Mouse (Mus musculus) gastrocnemius, postnatal 10 days (tissue): ENCODE measurements around the gene Zbtb46. TPM values are rescaled to one million over a fixed set of nuclear protein-coding genes. Genes with fewer than 3 reads are reported as not detected.
"Not testable (repeated sequence)": the region's sequence is repeated elsewhere in the genome, so short reads cannot be mapped to it uniquely, and the experiment has no call there.

ENCODE experiments used
- DNase-seq: peaks from one replicate; pipeline ENCODE4 v3.0.0; 2021; ENCODE audit warnings: mixed read lengths
- long read RNA-seq, 2 experiments: library from polyadenylated mRNA; stranded (forward); transcript quantifications; one replicate each; pipeline ENCODE4 v2.0.0; 2021
- total RNA-seq, 2 experiments: library from RNA; stranded (reverse); gene quantifications; 2 replicates each; pipeline ENCODE4 v1.2.3; 2021

The Zbtb46 gene
- 1 to 10 TPM; 5.8 to 8.4 TPM for total RNA-seq
- long read RNA-seq, experiment 1, full-length matches to known transcripts, result 15 of 21 reads
- long read RNA-seq, experiment 1, partial matches to known transcripts, result 0 of 21 reads
- long read RNA-seq, experiment 1, other reads (novel, unspliced or antisense), result 6 of 21 reads
- long read RNA-seq, experiment 2, full-length matches to known transcripts, result 14 of 20 reads
- long read RNA-seq, experiment 2, partial matches to known transcripts, result 0 of 20 reads
- long read RNA-seq, experiment 2, other reads (novel, unspliced or antisense), result 6 of 20 reads

GRCm38 (mm10) chr2:181459153-181459672, at the start of gene Zbtb46:
Zbtb46 (minus strand) TSS chr2:181459426.
- peak; percentile 94 for DNase-seq

DNA sequence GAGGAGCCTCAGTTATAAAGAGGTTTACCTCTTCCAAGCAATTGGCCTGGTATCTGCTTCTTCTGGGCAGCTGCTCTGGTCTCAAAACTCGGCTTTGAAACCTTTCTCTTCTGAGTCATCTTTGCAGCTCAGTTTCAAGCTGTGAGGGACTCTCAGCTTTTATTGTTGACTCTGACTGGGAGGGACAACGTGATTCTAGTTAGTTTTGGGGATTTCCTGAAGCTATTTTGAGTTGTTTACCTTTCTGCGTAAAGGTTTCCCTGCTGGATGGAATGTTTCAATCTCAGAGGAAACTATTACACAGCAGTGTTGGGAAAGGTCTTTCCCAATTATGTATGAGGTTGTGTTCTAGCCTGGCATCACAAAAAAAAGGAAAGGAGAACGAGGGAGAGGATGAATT, 39.4 kb upstream of the Zbtb46 start:
- no peak for DNase-seq

GRCm38 (mm10) chr2:181497548-181497875, 38.3 kb upstream of the Zbtb46 start:
- peak; percentile 52 for DNase-seq

- DNase-seq, result peak; percentile 88
Measured at GRCm38 (mm10) chr2:181496831-181497547, 37.8 kb upstream of the Zbtb46 start, which contains the start of gene Tpd52l2. Tpd52l2 (plus strand) TSS chr2:181497142.

DNA sequence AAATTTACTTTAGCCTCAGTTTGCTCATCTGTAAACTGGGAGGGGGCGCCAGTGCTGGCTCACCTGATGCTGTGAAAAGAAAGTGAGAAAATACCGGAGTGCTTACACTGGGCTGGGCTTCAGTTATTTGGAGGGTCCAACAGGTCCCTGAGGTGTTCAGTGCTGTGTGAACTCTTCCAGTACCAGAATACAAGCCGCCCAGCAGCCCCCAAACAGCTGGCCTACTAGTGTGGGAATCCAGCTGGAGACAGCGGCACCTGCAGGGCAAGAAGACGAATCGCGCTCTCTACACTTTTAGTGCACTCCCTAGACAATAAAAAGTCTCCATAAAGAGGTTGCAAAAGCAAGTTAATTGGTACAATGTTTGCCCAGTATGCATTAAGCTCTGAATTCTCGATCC, 37.1 kb upstream of the Zbtb46 start:
- DNase-seq, result peak; percentile 69

- not testable (repeated sequence) for DNase-seq
Measured at GRCm38 (mm10) chr2:181495845-181496244, 36.6 kb upstream of the Zbtb46 start.

- no peak for DNase-seq
Measured at GRCm38 (mm10) chr2:181494266-181494945, 35.2 kb upstream of the Zbtb46 start.

DNA sequence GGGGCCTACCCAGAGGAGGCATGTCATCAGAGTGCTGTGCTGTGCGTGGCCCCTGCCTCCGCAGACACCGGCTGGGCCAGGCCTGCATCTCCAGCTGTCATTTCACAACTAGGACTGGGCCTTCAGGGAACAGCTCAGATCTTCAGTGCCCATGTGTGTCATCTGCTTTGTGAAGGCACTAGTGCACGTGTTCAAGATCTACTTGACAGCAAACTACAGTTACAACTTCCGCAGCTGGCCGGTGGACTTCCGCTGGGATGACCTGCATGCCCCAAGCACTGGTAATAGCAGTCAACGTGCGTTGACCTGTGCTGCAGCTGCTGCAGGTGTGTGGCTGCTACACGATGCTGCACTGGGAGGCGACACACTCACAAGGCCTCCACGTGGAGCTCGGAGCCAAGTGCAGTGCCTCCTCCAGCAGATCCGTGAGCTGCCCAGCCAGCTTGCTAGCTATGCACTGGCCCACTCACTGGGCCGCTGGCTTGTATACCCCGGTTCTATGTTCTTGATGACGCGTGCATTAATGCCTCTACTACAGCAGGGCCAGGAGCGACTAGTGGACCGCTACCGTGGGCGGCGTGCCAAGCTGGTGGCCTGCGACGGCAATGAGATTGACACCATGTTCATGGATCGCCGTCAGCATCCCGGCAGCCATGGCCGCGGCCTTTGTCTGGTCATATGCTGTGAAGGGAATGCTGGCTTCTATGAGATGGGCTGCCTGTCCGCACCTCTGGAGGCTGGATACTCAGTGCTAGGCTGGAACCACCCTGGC, 34.1 kb upstream of the Zbtb46 start, which contains the start of gene Abhd16b:
Abhd16b (plus strand) TSS at position 51 of the 772 bp plus-strand sequence.
- peak; percentile 19 for DNase-seq

GRCm38 (mm10) chr2:181492206-181492605, 33.0 kb upstream of the Zbtb46 start:
- no peak for DNase-seq

DNA sequence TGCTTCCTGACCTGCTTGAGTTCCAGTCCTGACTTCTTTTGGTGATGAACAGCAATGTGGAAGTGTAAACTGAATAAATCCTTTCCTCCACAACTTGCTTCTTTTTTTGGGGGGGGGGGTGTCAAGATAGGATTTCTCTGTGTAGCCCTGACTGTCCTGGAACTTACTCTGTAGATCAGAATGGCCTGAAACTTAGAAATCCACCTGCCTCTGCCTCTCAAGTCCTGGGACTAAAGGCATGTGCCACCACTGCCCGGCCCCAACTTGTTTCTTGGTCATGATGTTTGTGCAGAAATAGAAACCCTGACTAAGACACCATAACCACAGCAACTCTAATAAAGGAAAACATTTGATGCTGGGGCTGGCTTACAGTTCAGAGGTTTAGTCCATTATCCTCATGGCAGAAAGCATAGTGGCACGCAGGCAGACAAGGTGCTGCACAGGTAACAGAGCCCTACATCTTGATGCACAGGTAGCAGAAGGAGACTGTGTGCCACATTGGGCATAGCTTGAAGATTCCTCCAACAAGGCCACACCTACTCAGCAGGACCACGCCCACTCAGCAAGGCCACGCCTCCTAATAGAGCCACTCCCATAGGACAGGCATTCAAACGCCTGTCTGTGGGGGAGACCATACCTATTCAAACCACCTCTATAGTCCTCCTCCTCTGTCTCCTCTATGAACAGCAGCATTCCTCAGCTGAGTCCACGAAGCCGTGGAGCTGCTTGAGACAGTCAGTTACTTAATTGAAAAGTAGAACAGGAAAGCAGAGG, 32.4 kb upstream of the Zbtb46 start:
- no peak for DNase-seq

DNA sequence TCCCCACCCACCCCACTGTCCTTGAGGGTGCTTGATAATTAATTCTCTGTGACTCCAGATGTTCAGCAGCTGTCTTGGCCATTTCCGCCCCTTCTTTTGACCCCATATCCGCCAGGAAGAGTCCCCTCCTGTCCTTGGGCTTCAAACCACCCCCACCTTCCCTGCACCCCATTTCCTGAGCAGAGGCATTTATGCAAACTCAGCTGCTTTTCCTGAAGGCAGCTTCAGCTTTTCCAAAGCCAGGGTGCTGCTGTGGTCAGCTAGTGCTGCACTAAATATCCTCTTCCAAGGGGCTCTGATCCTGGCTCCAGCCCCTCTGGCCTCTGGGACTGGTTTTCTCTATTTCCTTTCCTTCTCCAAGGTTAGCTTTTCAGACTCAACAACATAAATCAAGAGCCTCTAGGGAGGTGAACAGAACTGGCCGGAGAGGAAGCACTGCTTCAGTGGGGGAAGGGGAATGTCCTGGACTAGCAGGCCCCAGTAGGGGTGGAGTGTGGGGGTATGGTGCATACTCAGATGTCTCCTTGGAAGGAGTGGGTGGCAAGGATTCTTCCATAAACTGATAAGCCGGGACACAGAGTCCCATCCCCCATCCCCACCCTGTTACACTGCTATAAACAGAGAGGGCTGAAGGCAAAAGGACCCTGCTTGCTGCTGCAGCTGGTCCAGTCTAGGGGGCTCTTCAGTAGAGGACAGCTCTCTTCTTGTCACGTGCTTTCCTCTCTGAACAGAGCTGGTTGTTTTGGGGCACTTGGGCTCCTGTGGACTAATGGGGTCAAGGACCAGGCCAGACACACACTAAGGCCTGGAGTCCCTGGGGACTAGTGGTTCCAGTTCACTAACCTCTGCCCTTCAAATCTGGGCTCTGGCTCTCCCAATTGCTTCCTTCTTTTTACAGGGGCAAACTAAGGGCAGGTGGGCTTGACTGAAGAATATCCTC, 28.4 kb upstream of the Zbtb46 start:
- peak; percentile 17 for DNase-seq

- DNase-seq, result no peak
Measured at GRCm38 (mm10) chr2:181485741-181486140, 26.5 kb upstream of the Zbtb46 start.

DNA sequence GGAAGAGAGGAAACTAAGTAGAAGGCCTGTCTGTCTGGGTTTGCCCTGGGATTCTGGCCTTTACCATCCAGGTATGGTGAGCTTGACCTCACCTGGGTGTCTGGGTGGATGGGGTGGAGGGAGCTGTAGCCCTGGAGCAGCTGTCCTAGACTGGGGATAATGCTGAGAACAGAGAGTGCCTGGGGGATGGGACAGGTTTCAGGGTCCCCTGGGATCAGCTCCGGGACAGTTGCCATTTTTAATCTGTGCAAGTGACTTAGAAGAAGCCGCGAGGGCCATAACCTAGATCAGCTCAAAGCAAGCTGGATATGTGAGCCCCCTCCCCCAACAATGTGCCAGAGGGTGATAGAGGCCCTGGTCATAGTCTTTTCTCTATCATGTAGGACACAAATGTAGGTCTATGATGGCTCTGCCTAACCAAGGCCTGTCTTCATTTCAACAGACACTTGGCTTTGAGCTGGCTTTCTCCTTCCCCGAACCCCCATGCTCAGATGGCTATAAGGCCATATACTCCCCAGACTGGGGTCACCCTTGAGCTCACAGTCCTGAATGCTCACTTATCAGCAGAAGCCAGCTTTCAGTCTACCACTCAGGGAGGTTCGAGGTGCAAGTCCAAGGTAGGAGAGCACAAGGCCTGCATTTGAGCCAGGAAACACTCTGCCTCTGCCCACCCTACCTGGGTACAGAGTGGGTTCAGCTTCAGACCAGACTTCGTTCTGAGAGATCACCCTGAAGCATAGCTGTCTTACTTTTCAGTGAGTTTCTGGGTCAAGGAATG, 25.4 kb upstream of the Zbtb46 start:
- DNase-seq, result no peak

DNA sequence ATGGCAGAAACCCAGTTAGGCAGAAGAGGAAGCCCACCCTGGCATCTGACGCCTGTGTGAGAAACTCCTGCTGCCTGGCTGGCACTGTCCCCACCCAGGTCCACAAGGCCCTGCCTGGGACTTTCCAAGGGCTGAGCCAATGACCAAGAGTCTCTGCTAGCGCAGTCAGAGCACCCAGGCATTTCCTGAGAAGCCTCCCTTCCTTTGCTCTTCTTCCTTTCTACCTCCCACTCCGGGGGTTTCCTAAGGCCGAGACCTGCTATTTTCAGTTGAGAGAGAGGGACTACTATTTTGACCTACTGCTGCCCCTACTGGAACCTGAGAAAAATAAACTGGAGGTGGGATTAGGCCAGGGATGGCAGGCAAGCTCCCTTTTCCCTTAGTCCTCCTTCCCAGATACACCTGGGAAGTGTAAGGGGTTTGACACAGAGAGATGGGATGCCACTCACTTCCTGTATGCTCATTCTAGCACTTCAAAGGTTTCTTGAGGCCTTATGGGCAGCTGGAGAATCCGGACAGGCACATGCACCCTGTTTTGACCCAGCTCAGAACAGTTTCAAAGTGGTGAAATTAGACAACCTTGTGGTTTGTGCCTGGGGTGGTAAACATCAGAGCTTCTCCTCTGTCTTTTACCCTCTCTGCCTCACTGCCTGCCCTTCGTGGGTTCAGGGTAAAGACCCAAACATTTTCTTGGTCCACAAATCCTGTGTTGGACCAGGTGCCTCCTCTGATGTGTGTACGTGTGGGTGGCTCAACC, 24.5 kb upstream of the Zbtb46 start:
- peak; percentile 41 for DNase-seq

- DNase-seq, result no peak
Measured at GRCm38 (mm10) chr2:181483120-181483519, 23.9 kb upstream of the Zbtb46 start.

- DNase-seq, result no peak
Measured at GRCm38 (mm10) chr2:181472256-181472827, 13.1 kb upstream of the Zbtb46 start.

DNA sequence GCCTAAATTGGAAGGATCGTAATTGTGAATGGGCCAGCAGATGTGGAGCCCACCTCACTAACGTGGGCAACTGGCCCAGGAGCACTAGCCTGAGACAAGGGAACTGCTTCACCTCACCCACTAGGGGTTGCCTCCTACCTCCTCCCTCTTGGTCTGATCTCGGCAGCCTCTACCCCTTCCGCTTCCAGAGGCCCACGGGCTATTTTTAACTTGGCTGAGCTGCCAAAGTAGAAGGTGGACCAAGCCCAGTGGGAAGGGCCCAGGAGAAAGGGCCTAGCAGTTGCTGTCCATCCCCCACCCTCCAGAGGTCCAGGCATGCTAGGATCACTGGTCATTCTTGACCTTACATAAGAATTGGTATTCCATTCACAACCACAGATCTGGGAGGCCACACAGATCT, 12.0 kb upstream of the Zbtb46 start:
- DNase-seq, result peak; percentile 44

DNA sequence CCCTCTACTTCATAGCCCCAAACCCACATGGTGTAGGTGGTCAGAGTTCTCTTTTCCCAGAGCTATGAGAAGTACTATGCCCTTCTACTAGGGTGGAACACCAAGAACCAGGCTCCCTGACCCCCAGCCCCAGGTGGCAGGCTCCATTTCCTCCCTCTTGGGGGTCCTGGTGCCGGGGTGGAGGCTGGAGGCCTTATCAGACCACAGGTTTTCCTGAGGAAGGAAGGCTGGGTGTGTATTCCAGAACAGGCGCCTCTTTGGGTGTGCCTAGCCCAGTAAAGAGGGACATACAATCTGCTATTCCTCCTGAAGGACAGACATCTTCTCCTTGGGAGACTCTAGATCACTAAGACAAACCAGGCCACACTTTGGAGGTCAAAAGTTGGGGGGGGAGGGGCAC, 11.1 kb upstream of the Zbtb46 start:
- no peak for DNase-seq
